Mouse (Mus musculus) splenic B cell, adult 2 months (primary cell): ENCODE data around the gene Commd9.
A peak's percentile ranks its signal among the peaks of the same experiment; 100 is the strongest.

Source experiments
- DNase-seq: peaks from one replicate; pipeline ENCODE4 v3.0.0-alpha.2; 2011; ENCODE audit warnings: low read depth, low spot score
- H3K27me3 ChIP-seq: 2 replicates; pipeline ENCODE4 v1.6.1; 2012; ENCODE audit warnings: mild to moderate bottlenecking, low read length, moderate library complexity, mixed read lengths; ENCODE audit not compliant: control insufficient read depth, poor library complexity, insufficient read depth, severe bottlenecking
- H3K36me3 ChIP-seq: 2 replicates; pipeline ENCODE4 v1.6.1; 2012; ENCODE audit warnings: mild to moderate bottlenecking, low read length, moderate library complexity, mixed read lengths; ENCODE audit not compliant: control insufficient read depth, poor library complexity, insufficient read depth, severe bottlenecking

Commd9 gene

DNA sequence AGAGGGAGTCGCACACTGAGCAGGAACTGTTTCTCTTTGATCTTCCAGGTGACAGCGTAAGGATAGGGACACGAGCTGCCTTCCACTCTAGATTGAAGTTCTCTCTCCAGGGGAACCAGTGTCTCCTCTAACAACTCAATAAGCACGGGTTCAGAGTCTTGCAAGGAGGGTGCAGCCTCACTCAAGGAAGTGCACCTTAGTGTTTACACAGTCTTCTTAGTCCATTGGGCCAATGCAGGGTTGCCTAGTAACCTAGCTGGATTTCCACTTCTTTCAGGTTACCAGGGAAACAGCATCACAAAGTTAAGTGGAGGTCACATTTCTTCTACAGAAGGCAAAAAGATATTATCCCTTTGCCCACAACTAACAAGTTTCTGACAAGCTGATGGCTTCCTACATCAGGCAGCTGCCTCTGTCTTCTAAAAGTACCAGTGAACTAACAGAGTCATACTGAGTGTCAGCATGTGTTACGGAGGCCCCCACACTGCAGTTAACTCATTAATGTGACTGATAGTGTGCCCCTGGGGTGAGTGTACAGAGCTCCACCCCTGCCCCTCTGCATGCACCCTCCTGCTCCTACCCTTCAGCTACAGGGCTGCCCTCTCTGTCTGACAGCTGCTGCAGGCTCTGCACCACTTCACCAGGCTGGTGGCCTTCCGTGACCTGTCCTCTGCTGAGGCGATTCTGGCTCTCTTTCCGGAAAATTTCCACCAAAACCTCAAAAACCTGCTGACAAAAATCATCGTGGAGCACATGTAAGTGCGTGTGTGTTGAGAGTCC is 10.6 kb downstream of the Commd9 start:
- Histone ChIP-seq H3K36me3 (peaks cover 7% of the 10 kb centered on the region), H3K27me3 (no peaks in the 10 kb centered on the region)
- DNase-seq = no peak

DNA sequence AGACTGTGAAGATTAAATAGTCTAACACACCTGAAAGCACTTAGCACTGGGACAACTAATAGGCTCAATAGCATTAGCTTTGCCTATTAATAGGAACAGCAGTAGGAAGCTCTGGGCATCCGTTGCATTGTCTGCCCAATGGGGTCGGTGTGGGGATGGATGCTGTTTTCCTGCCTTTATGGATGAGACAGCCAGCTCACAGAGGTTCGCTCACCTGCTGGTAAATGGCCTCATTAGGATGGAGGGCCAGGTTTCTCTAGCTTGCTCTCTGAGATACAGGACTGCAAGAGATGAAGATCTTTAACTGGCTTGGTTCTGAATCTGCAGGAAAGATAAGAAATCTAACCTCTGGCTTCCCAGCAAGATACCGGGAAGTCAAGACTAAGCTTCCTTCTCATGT is 16.1 kb downstream of the Commd9 start:
- H3K27me3 ChIP-seq = no peaks in the 10 kb centered on the region
- no peak for DNase-seq
- H3K36me3 ChIP-seq = peaks cover 3% of the 10 kb centered on the region

DNA sequence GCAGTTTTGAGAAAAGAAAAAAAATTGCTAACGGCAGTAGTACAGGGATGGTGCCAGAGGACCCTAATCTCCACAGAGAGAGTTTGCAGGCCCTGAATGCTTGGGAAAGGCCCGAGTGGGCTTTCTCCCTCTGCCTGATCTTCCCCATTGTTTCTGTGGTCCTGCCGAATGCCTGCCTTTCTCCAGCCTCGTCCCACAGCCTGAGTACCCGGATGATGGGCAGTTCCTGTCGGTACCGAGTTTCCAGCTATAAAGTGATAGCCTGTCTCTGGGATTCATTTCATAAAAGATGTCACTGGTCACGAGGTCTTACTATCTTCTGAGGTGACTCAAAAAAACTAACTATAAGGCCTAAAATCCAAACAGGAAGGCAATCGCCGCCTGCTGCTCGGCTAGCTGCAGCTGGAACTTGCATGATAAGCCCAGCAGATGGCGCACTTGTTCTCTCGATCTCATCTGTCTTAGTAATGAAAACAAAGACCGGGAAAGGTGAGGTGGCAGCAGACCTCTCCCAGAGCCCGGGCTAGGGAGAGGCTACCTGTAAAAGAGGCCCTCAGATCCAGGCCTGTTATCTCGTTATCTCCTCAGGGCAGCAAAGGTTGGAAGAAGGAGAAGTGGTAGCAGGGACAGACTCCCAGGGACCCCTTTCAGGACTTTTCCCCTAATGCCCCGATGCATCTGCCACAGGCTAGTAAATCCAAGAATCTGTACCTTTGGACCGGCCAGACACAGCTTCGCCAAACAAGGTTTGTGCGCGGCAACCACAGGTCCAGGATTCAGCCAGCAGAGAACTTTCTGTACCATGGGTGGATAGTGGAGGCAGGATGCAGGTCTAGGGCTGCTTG is 19.7 kb downstream of the Commd9 start:
- Histone ChIP-seq H3K27me3 (no peaks in the 10 kb centered on the region), H3K36me3 (no peaks in the 10 kb centered on the region; the same call in 1 of the 2 replicates)
- peak; percentile 86 for DNase-seq

DNA sequence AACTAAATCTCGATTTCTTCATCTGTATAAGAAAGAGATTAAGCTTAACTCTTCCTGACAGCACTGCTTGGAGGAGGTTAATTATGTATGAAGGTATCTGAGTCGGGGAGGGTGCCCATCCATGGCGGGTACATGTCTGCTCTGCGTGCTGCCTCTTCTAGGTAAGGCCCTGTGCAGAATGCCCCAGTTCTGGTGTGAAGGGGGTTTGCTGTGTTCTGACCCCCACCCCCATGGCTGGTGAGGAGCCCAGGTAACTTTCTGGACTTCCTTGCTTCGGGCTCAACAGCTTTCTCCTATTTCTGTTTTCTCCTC is 20.3 kb downstream of the Commd9 start:
- DNase-seq = no peak
- no peaks in the 10 kb centered on the region for H3K27me3 ChIP-seq
- no peaks in the 10 kb centered on the region for H3K36me3 ChIP-seq

DNA sequence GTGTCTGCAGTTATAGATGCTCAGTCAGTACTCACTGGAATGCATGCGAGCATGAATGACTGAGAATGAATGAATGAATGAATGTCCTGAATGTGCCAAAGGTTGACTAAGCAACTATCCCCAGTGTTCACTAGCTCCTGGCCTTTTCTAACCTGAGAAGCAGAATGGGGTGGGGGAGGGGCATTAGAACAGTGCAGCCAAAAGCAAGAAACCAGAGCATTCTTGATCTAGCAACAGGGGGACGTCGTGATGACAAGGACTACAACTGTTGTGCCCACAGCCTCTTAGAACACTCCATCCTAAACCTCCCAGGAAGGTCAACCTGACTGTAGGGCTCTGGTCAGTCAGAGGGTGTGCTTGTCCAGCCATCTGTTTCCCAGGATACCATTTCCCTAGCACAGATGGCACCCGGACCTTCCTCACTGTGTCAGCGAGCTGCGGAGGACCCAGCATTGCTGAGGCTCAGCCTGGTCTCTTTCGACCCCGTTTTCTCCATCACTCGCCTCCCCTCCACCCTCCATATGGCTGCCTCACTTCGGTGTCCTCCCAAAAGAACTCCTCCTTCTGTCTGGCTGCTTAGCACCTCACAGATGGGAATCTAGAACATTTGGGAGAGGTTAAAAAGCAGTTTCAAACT is 21.5 kb downstream of the Commd9 start:
- no peaks in the 10 kb centered on the region for H3K36me3 ChIP-seq
- DNase-seq = no peak
- H3K27me3 ChIP-seq = no peaks in the 10 kb centered on the region

DNA sequence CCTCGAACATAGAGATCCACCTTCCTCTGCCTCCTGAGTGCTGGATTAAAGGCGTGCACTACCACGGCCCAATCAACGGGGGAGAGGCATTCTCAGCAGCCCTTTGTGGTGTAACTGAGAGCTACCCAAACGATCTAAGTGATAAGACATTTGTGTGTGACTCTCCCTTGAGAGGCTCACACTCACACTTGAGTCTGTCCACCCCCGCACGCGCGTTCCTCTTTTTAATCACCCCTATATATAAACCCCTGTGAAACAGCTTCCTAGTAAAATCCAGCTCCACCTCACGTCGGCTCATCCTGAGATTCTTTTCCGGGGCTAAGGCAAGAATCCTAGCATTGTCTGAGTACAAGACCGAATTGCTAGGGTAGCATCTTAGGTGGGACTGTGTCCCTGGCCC is 22.7 kb downstream of the Commd9 start:
- Histone ChIP-seq H3K36me3 (no peaks in the 10 kb centered on the region), H3K27me3 (no peaks in the 10 kb centered on the region)
- no peak for DNase-seq

DNA sequence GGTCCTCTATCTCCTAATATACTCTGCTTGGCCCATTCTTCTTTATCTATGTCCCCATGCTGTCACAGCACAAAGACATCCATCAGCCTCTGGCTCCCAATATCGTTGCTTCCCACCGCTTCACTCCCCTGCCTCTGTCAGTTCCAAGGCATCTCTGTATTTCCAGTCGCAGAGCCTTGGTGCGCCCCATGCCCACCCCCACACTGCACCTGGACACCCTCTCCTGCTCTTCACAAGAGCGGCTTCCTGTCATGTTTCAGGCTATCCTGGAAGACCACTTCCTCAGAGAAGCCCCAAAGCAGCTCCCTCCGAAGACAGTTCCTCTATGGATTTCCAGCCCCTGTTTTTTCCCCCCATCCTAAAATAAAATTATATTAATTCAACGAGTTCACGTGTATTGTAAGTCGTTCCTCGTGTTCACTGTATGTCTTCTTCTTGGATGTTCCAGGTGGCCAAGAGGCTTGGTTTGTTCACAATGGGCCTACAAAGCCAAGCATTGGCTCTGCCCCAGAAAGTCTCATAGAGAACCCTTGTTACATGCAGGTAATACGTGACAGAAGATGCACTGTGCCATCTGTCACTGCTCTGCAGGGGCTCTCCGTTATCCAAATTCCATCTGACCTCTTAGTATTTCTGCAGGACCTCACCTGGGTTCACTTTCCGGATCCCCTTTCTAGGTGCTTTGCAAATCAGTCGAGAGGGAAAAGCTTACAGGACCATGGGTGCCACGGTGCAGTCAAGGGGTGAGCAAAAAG is 23.5 kb downstream of the Commd9 start:
- no peak for DNase-seq
- H3K27me3 ChIP-seq = no peaks in the 10 kb centered on the region
- no peaks in the 10 kb centered on the region for H3K36me3 ChIP-seq

DNA sequence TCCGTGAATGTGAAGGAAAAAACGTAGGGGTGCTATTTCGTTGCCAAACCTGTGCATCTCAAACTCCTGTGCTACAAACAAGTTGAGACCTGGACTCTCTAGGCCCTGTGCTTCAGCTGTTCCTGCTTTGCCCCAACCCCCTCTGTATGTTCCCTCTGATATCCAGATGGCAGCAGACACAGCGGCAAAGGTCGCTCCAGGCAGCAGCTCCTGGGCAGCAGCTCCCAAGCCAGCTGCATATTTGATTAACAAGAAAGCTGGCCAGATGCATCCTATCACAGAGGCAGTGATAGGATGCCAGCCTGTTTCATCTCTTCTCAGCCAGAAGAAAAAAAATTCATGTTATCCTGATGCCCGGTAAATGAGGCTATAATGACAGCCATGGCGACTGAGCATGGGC is 32.5 kb downstream of the Commd9 start:
- no peaks in the 10 kb centered on the region for H3K27me3 ChIP-seq
- DNase-seq = no peak
- H3K36me3 ChIP-seq = no peaks in the 10 kb centered on the region

DNA sequence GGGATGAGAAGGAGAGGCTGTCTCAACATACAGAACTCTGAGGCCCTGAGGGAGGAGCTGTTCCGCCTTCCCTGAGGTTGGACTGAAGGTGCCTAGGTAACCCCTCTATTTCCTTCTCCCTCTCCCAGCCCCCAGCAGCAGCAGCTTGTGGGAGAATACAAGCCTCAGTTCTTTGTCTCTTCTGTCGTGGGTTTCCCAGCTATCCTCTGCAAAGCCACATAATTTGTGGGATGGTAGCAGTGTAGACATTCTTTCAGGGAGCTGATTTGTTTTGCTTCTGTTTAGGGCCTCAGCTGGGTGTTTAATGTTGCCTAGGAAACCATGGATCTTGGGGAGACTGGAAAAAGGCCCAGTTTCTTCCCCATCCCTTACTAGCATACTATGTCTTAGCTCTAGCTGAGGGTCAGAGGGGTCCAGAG is 34.1 kb downstream of the Commd9 start:
- Histone ChIP-seq H3K27me3 (no peaks in the 10 kb centered on the region), H3K36me3 (no peaks in the 10 kb centered on the region)
- no peak for DNase-seq

DNA sequence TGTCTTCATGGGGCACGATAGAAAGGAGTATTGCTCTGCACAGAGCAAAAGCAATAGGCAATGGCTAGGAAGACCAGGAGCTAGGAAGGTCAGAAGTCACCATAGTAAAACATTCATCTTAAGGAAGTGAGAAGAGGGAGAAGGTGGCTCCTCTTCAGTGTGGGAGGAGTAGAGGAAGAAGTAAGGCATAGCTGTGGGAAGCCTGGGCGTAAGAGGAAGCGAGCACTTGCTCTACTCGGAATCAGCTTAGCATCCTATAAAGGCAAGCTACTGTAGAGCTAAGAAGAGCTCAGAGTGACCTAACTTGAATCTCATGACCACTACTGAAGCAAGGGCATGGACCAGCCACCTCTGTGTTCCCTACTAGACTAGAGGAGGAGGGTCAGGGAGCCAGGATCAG is 36.3 kb downstream of the Commd9 start:
- Histone ChIP-seq H3K27me3 (no peaks in the 10 kb centered on the region), H3K36me3 (no peaks in the 10 kb centered on the region)
- no peak for DNase-seq

DNA sequence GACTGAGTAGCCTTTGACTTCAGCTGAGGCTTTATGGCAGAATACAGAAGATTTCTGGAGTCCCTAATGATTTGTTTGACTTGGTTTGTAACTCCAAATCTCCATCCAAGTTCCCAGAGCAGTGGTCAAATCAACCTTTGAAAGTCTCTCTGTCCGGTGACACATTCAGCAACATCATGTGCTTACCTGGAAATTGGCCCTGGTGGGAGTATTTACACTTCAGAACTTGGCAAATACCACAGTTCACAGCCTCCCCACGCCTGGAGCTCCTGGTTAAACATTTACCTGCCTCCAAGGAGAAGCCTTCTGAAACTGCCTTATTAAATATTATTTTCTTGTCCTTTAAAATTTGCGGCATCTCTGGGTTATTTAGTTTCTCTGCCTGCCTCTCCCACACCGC is 37.1 kb downstream of the Commd9 start:
- H3K27me3 ChIP-seq = no peaks in the 10 kb centered on the region
- no peak for DNase-seq
- no peaks in the 10 kb centered on the region for H3K36me3 ChIP-seq

DNA sequence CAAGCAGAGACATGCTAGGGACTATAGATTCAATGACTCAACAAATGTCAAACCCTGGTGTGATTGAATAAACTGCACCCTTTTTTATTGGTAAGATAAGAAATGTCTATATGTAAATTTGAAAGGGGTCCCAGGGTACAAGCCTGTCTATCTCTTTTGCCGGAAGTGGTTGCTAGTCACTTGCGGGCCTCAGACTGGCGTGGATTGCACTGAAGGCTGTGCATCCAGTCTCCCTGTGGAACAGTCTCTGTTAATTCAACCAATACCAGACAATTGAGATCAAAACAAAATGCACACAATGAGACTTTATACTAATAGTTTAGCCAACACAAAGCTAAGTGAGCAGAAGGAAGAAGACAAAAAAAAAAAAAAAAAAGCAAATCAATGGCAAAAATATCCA is 39.1 kb downstream of the Commd9 start:
- Histone ChIP-seq H3K27me3 (no peaks in the 10 kb centered on the region), H3K36me3 (no peaks in the 10 kb centered on the region)
- no peak for DNase-seq

DNA sequence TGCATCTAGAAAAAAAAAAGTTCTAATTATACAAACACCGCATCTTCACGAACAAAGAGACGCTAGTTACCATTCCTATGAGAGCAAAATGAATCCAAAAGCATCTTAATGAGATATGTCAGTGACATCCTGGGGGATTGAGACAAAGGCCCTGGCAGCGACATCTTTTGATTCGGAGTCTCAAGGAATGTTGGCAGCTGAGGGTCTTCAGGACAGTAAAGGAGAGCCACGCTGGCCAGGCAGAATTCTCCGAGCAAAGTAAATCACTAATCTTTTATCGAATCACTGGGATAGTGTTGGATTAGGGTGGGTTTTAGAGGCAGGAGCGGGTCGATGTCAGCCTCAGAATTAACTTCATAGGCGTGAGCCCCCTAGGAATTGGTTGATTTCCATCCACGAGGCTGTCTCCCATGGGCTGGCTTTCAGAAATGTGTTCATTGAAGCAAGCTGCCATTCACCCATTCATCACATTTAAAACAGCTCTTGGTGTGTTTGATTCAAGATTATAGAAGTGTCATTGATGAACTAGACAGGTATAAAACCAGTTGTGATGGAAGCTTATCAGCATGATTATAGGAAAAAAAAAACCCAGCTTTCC is 39.6 kb downstream of the Commd9 start:
- Histone ChIP-seq H3K27me3 (no peaks in the 10 kb centered on the region), H3K36me3 (no peaks in the 10 kb centered on the region)
- DNase-seq = no peak

DNA sequence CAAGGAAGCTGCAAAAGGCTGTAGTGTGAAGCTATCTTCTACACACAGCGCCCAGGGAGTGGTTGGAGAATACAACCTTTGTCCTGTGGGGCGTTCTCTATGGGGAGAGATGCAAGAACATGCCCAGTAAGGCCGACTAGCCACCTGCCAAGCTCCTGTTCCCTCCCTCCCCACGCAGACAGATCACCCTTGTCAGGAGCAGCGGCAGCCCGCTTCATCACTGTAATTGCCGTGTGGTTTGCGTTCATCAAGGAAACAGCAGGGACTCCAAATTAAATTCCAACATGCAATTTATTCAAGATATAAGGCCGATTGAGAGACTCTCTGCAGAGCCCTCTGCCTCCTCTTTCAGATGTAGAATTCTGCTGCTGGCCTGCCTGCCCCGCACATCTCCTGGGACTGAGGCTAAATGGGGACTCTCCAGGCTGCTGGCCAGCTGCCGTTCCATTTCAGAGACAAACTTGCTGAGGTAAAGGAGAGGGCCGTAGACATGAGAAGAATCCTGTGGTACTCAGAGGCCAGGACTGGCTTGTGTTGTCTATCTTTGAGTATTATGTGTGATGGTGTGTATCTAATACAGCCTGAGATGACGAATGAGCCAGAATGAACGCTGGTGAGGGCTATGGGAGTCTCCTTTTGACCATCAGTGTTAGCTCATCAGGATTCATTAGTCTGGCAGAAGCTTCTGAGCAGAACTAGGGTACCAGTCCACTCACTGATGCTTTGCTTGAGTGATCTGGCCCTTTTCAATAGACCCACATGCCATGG is 46.3 kb downstream of the Commd9 start:
- DNase-seq = no peak
- no peaks in the 10 kb centered on the region for H3K36me3 ChIP-seq
- H3K27me3 ChIP-seq = no peaks in the 10 kb centered on the region
